Mouse (Mus musculus): ENCODE results near the gene Iqschfp.

- TF ChIP-seq CTCF (IDR thresholded peaks at IDR 0.05; ENCODE audit: borderline replicate concordance, extremely low read depth, insufficient read depth, insufficient read length) (no peak), POLR2A (IDR thresholded peaks at IDR 0.05; ENCODE audit: borderline replicate concordance, extremely low read depth, insufficient read depth, insufficient read length, poor library complexity, severe bottlenecking) (no peak)
Observed at GRCm38 (mm10) chr3:68642935-68643334, 750.9 kb downstream of the Iqschfp start.

All from brain, embryonic 14.5 days (tissue).